In the genomic region with DNA sequence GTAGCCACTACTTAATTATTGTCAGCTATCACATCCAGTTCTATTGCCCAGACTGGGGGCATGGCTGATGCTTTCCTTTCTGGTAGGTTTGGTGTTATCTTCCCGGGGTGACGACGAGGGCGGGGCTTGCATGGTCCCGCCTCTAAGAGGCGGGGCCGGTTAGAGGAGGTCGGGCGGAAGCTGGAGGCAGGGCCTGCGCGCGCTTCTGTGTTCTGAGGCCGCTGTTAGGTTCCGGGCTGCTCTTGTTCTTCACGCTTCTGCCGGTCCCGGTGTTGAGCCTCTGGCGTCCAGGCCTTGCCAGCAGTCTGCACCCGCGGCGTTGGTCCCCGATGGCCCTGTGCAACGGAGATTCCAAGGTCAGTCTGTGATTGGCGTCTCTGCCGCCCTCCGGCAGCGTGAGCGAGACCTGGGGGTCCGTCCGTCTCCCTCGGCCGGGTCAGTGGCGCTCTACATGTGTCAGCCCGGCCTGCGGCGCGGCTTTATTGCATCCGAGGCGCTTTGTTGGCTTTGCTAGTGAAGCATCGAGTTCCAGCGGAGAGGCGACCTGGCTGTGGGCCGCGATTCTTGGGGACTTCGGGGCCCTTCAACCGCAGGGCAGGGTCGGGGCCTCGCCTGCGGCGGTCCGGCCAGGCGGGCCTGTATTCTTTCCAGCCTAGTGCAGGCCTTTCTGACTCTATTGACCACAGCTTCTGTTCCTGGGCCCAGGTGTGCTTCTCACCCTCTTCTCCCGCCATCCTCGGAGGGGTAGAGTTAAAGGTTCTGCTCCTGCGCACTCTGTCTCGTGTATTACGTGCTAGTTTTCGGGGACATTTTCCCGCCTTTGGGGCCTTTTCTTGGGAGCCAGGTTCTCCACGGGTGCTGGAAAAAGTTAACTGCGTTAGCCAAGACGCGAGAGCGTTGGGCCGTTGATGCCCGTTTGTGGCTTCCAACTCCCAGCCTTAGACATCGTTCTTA, we compare ENCODE assay signal across 7 mouse cellular contexts. TPM values are rescaled to one million over a fixed set of nuclear protein-coding genes. Genes with fewer than 3 reads are reported as not detected.
DNase-seq lines count a peak whose midpoint lies in the region; ATAC-seq lines count a peak whose summit lies in the region.

Gene Gmps (plus strand): TSS at position 152 of the 954 bp plus-strand sequence.

- peak within 1 kb of the TSS; percentile 97 for H3K9ac ChIP-seq in limb, embryonic 11.5 days (ENCODE audit: low read length)
- peak within 1 kb of the TSS; percentile 90 for H3K9ac ChIP-seq in midbrain, embryonic 14.5 days (replicated peaks; ENCODE audit: low read length)

- H3K4me1 ChIP-seq in embryonic facial prominence, embryonic 10.5 days: peaks cover 15% of the 10 kb centered on the region
- no peaks in the 10 kb centered on the region for H3K4me1 ChIP-seq in limb, embryonic 11.5 days (ENCODE audit: control insufficient read depth, insufficient read depth, low read length)
- peaks cover 19% of the 10 kb centered on the region for H3K4me1 ChIP-seq in midbrain, embryonic 14.5 days (ENCODE audit: control insufficient read depth, insufficient read depth, low read length)

- H3K27me3 ChIP-seq in embryonic facial prominence, embryonic 10.5 days (replicated peaks; ENCODE audit: low read depth, poor library complexity, severe bottlenecking): no peaks in the 10 kb centered on the region
- H3K27me3 ChIP-seq in limb, embryonic 11.5 days (ENCODE audit: control insufficient read depth, insufficient read depth, low read length): no peaks in the 10 kb centered on the region
- no peaks in the 10 kb centered on the region for H3K27me3 ChIP-seq in midbrain, embryonic 14.5 days (ENCODE audit: control insufficient read depth, insufficient read depth, low read length)

- peak within 1 kb of the TSS; percentile 70 for H3K4me2 ChIP-seq in limb, embryonic 11.5 days (ENCODE audit: low read depth, severe bottlenecking)
- H3K4me2 ChIP-seq in midbrain, embryonic 14.5 days (ENCODE audit: low read length): peak within 1 kb of the TSS; percentile 84

- no peaks in the 10 kb centered on the region for H3K9me3 ChIP-seq in embryonic facial prominence, embryonic 10.5 days
- H3K9me3 ChIP-seq in limb, embryonic 11.5 days (ENCODE audit: control insufficient read depth, low read length): no peaks in the 10 kb centered on the region
- no peaks in the 10 kb centered on the region for H3K9me3 ChIP-seq in midbrain, embryonic 14.5 days (ENCODE audit: control insufficient read depth, low read length)

- H3K27ac ChIP-seq in embryonic facial prominence, embryonic 10.5 days (replicated peaks): peak within 1 kb of the TSS; percentile 95
- peak within 1 kb of the TSS; percentile 84 for H3K27ac ChIP-seq in limb, embryonic 11.5 days (replicated peaks; ENCODE audit: low read depth, low read length)
- H3K27ac ChIP-seq in midbrain, embryonic 14.5 days (replicated peaks; ENCODE audit: low read depth, low read length): peak within 1 kb of the TSS; percentile 89

- WGBS in embryonic facial prominence, embryonic 10.5 days: under 1% methylated on average over 67 of the region's 67 CpGs
- under 1% methylated on average over 67 of the region's 67 CpGs for WGBS in limb, embryonic 11.5 days
- under 1% methylated on average over 67 of the region's 67 CpGs for WGBS in midbrain, embryonic 14.5 days

- H3K36me3 ChIP-seq in embryonic facial prominence, embryonic 10.5 days (replicated peaks): peaks cover 23% of the 10 kb centered on the region
- peaks cover 3% of the 10 kb centered on the region; the same call in 1 of the 2 replicates for H3K36me3 ChIP-seq in limb, embryonic 11.5 days (ENCODE audit: control insufficient read depth, insufficient read depth, low read length)
- H3K36me3 ChIP-seq in midbrain, embryonic 14.5 days (ENCODE audit: control insufficient read depth, insufficient read depth, low read length): peaks cover 8% of the 10 kb centered on the region; the same call in 1 of the 2 replicates

- peak; percentile 95 for DNase-seq in adrenal gland, postnatal 10 days
- DNase-seq in embryonic facial prominence, embryonic 10.5 days (ENCODE audit: low spot score): peak; percentile 94
- peak; percentile 99 for DNase-seq in heart, adult 11 months
- DNase-seq in kidney, adult 18-20 months: peak; percentile 96
- peak; percentile 92 for DNase-seq in limb, embryonic 11.5 days (ENCODE audit: low spot score)
- peak; percentile 96 for DNase-seq in midbrain, embryonic 14.5 days
- DNase-seq in spleen, adult 18-20 months: peak; percentile 92 to 97

- ATAC-seq in limb, embryonic 11.5 days (ENCODE audit: insufficient number of reproducible peaks, low FRiP score, low TSS enrichment, low read depth): peak; percentile 95
- peak; percentile 99 for ATAC-seq in midbrain, embryonic 14.5 days (ENCODE audit: low FRiP score, low TSS enrichment)

- peak within 1 kb of the TSS; percentile 95 for H3K4me3 ChIP-seq in embryonic facial prominence, embryonic 10.5 days
- H3K4me3 ChIP-seq in limb, embryonic 11.5 days (ENCODE audit: low read depth, low read length): peak within 1 kb of the TSS; percentile 89
- H3K4me3 ChIP-seq in midbrain, embryonic 14.5 days (replicated peaks; ENCODE audit: low read depth, low read length): peak within 1 kb of the TSS; percentile 93

RNA-seq across cellular contexts. Expression of gene Gmps, which starts in this region (rescaled TPM):
- total RNA-seq in adrenal gland, postnatal 10 days (2021): 10 to 100 TPM; 28.8 to 37.7 TPM
- polyA plus RNA-seq in embryonic facial prominence, embryonic 10.5 days (2016; fragmentation: Nextera tagmentation; extraction: Ambion mirVana): 78.5 and 81.6 TPM in 2 replicates
- polyA plus RNA-seq in limb, embryonic 11.5 days (2014; fragmentation: Nextera tagmentation; extraction: Ambion mirVana): 76.4 and 79.4 TPM in 2 replicates
- 48.3 and 60.7 TPM in 2 replicates for polyA plus RNA-seq in midbrain, embryonic 14.5 days (2014; fragmentation: Nextera tagmentation; extraction: Ambion mirVana)

Comparison
In these comparisons a context has a peak if more than half of its experiments do, and no peak if none do; other contexts are left out.
1. Peak in every context shown above with its lines: DNase-seq, ATAC-seq, H3K4me3 ChIP-seq and H3K27ac ChIP-seq.